Mouse (Mus musculus) kidney, embryonic 14.5 days (tissue): Measurements from ENCODE around the gene Tpp2. TPM values are rescaled to one million over a fixed set of nuclear protein-coding genes. Genes with fewer than 3 reads are reported as not detected.

ENCODE experiments used
- ATAC-seq: fragments of 200-750 bp; cut with Nextera tagmentation; 2 replicates; pipeline ENCODE4 v1.8.0; 2017; ENCODE audit warnings: moderate number of reproducible peaks, mild to moderate bottlenecking, moderate TSS enrichment, moderate library complexity; ENCODE audit not compliant: low FRiP score, low TSS enrichment
- H3K27ac ChIP-seq: fragments of 300-500 bp; sonication (generic); 2 replicates; pipeline ENCODE4 v1.5.1; 2014; ENCODE audit warnings: low read depth, mild to moderate bottlenecking, low read length, moderate library complexity, mixed read lengths
- H3K27me3 ChIP-seq: fragments of 300-500 bp; sonication (generic); 2 replicates; pipeline ENCODE4 v1.6.1; 2014; ENCODE audit warnings: mild to moderate bottlenecking, low read length; ENCODE audit not compliant: control insufficient read depth, insufficient read depth
- H3K36me3 ChIP-seq: fragments of 300-500 bp; sonication (generic); 2 replicates; pipeline ENCODE4 v1.6.1; 2014; ENCODE audit warnings: low read length, mixed read lengths; ENCODE audit not compliant: control insufficient read depth, insufficient read depth
- H3K4me1 ChIP-seq: fragments of 300-500 bp; sonication (generic); 2 replicates; pipeline ENCODE4 v1.6.1; 2014; ENCODE audit warnings: low read length, mixed read lengths; ENCODE audit not compliant: control insufficient read depth, insufficient read depth
- H3K4me2 ChIP-seq: fragments of 300-500 bp; sonication (generic); replicated peaks from 2 replicates; pipeline ENCODE4 v1.6.1; 2014; ENCODE audit warnings: low read depth, mild to moderate bottlenecking, low read length
- H3K4me3 ChIP-seq: fragments of 300-500 bp; sonication (generic); 2 replicates; pipeline ENCODE4 v1.5.1; 2014; ENCODE audit warnings: mild to moderate bottlenecking, low read length
- H3K9ac ChIP-seq: fragments of 300-500 bp; sonication (generic); 2 replicates; pipeline ENCODE4 v1.6.1; 2014; ENCODE audit warnings: low read depth, mild to moderate bottlenecking, low read length, moderate library complexity
- H3K9me3 ChIP-seq: fragments of 300-500 bp; sonication (generic); 2 replicates; pipeline ENCODE4 v1.6.1; 2016; ENCODE audit warnings: low read length; ENCODE audit not compliant: control insufficient read depth
- WGBS: fragments of 180-500 bp; shearing (Covaris S2); extraction: QIAGEN DNeasy Blood & Tissue Kit; methylation state at CpG from one replicate; pipeline ENCODE4 v1.1.7; 2014; 5-methylcytosine and 5-hydroxymethylcytosine counted together
- polyA plus RNA-seq: library from polyadenylated mRNA; unstranded; fragments of >200 nt; fragmentation: Nextera tagmentation; extraction: Ambion mirVana; gene quantifications from 2 replicates; pipeline ENCODE4 v1.2.1, GENCODE M21; 2014

The Tpp2 gene
- polyA plus RNA-seq, 1 experiment from 2014 or later = 63.0 TPM

- H3K9me3 ChIP-seq = no peaks in the 10 kb centered on the region
- peaks cover 59% of the 10 kb centered on the region for H3K36me3 ChIP-seq
- no peak overlapping the region for H3K4me3 ChIP-seq
- WGBS = 72% methylated on average over 3 of the region's 3 CpGs
- H3K27ac ChIP-seq = no peak overlapping the region
- no peaks in the 10 kb centered on the region for H3K27me3 ChIP-seq
- ATAC-seq = no peak
- no peak overlapping the region for H3K4me2 ChIP-seq
- no peaks in the 10 kb centered on the region for H3K4me1 ChIP-seq
- no peak overlapping the region for H3K9ac ChIP-seq
Observed at GRCm38 (mm10) chr1:43971089-43971488, 37.6 kb downstream of the Tpp2 start.

- no peak for ATAC-seq
- Histone ChIP-seq H3K9ac (no peak overlapping the region), H3K4me1 (no peaks in the 10 kb centered on the region), H3K27me3 (no peaks in the 10 kb centered on the region), H3K36me3 (peaks cover 42% of the 10 kb centered on the region), H3K27ac (no peak overlapping the region), H3K4me2 (no peak overlapping the region), H3K4me3 (no peak overlapping the region), H3K9me3 (peaks cover 4% of the 10 kb centered on the region; the same call in 1 of the 2 replicates)
- WGBS = 94% methylated on average over 4 of the region's 4 CpGs
Observed at GRCm38 (mm10) chr1:43996914-43997589, 63.6 kb downstream of the Tpp2 start.

- Histone ChIP-seq H3K36me3 (peaks cover 20% of the 10 kb centered on the region; the same call in 1 of the 2 replicates), H3K9ac (no peak overlapping the region), H3K27me3 (no peaks in the 10 kb centered on the region), H3K4me2 (no peak overlapping the region), H3K27ac (no peak overlapping the region), H3K4me1 (no peaks in the 10 kb centered on the region), H3K9me3 (no peaks in the 10 kb centered on the region), H3K4me3 (no peak overlapping the region)
- WGBS = 94% methylated on average over 2 of the region's 2 CpGs
- no peak for ATAC-seq
Observed at GRCm38 (mm10) chr1:44004513-44004912, 71.1 kb downstream of the Tpp2 start.

GRCm38 (mm10) chr1:44015556-44015955 lies 82.1 kb downstream of the Tpp2 start:
- no peaks in the 10 kb centered on the region for H3K9me3 ChIP-seq
- H3K27me3 ChIP-seq = no peaks in the 10 kb centered on the region
- H3K4me2 ChIP-seq = no peak overlapping the region
- no peak for ATAC-seq
- no peak overlapping the region for H3K27ac ChIP-seq
- no peaks in the 10 kb centered on the region for H3K4me1 ChIP-seq
- WGBS = 93% methylated on average over 2 of the region's 2 CpGs
- no peaks in the 10 kb centered on the region for H3K36me3 ChIP-seq
- no peak overlapping the region for H3K9ac ChIP-seq
- no peak overlapping the region for H3K4me3 ChIP-seq

GRCm38 (mm10) chr1:44019934-44020333 lies 86.5 kb downstream of the Tpp2 start, which contains the start of gene Mettl21c:
TSS of gene Mettl21c (minus strand) at chr1:44020034.
- Histone ChIP-seq H3K4me1 (no peaks in the 10 kb centered on the region), H3K9ac (no peak within 1 kb of the TSS), H3K4me3 (no peak within 1 kb of the TSS), H3K4me2 (no peak within 1 kb of the TSS), H3K27ac (no peak within 1 kb of the TSS), H3K36me3 (no peaks in the 10 kb centered on the region), H3K9me3 (no peaks in the 10 kb centered on the region), H3K27me3 (no peaks in the 10 kb centered on the region)
- no peak for ATAC-seq

GRCm38 (mm10) chr1:44022656-44023055 lies 89.2 kb downstream of the Tpp2 start:
- ATAC-seq = no peak
- Histone ChIP-seq H3K4me2 (no peak overlapping the region), H3K4me1 (no peaks in the 10 kb centered on the region), H3K27ac (no peak overlapping the region), H3K9ac (no peak overlapping the region), H3K36me3 (no peaks in the 10 kb centered on the region), H3K4me3 (no peak overlapping the region), H3K9me3 (no peaks in the 10 kb centered on the region), H3K27me3 (no peaks in the 10 kb centered on the region)
- WGBS = 100% methylated on average over 1 of the region's 1 CpGs

GRCm38 (mm10) chr1:44027651-44028050 lies 94.2 kb downstream of the Tpp2 start:
- no peaks in the 10 kb centered on the region for H3K36me3 ChIP-seq
- H3K4me2 ChIP-seq = no peak overlapping the region
- no peaks in the 10 kb centered on the region for H3K4me1 ChIP-seq
- no peak overlapping the region for H3K9ac ChIP-seq
- H3K27me3 ChIP-seq = no peaks in the 10 kb centered on the region
- no peak overlapping the region for H3K4me3 ChIP-seq
- no peaks in the 10 kb centered on the region for H3K9me3 ChIP-seq
- no peak overlapping the region for H3K27ac ChIP-seq
- 89% methylated on average over 1 of the region's 1 CpGs for WGBS
- no peak for ATAC-seq

GRCm38 (mm10) chr1:44032213-44032612 lies 98.8 kb downstream of the Tpp2 start:
- 85% methylated on average over 2 of the region's 2 CpGs for WGBS
- Histone ChIP-seq H3K9ac (no peak overlapping the region), H3K4me2 (no peak overlapping the region), H3K4me1 (no peaks in the 10 kb centered on the region), H3K27me3 (no peaks in the 10 kb centered on the region), H3K9me3 (no peaks in the 10 kb centered on the region), H3K4me3 (no peak overlapping the region), H3K36me3 (no peaks in the 10 kb centered on the region), H3K27ac (no peak overlapping the region)
- no peak for ATAC-seq

GRCm38 (mm10) chr1:44032948-44033347 lies 99.5 kb downstream of the Tpp2 start:
- Histone ChIP-seq H3K9me3 (no peaks in the 10 kb centered on the region), H3K4me3 (no peak overlapping the region), H3K9ac (no peak overlapping the region), H3K27me3 (no peaks in the 10 kb centered on the region), H3K4me1 (no peaks in the 10 kb centered on the region), H3K36me3 (no peaks in the 10 kb centered on the region), H3K27ac (no peak overlapping the region), H3K4me2 (no peak overlapping the region)
- WGBS = 90% methylated on average over 5 of the region's 5 CpGs
- ATAC-seq = no peak
